In genomic region chr10:75589651-75590050, GRCm38 (mm10) we compare ENCODE assay signal across 8 mouse cellular contexts. TPM values are rescaled to one million over a fixed set of nuclear protein-coding genes. Genes with fewer than 3 reads are reported as not detected.
DNase-seq lines count a peak whose midpoint lies in the region; ATAC-seq and TF ChIP-seq lines count a peak whose summit lies in the region.

No protein-coding gene starts in this region.

- H3K9me3 ChIP-seq in hindbrain, embryonic 15.5 days: no peaks in the 10 kb centered on the region
- H3K9me3 ChIP-seq in liver, embryonic 13.5 days (replicated peaks): no peaks in the 10 kb centered on the region

- ATAC-seq in common myeloid progenitor, adult 5-6 weeks (replicated peaks; ENCODE audit: low read depth, poor library complexity, severe bottlenecking): peak; percentile 29
- ATAC-seq in hindbrain, embryonic 15.5 days (ENCODE audit: low FRiP score, low read depth): no peak
- ATAC-seq in liver, embryonic 13.5 days (ENCODE audit: low read depth): no peak

- WGBS in hindbrain, embryonic 15.5 days: 82% methylated on average over 16 of the region's 16 CpGs
- WGBS in liver, embryonic 13.5 days (ENCODE audit: insufficient replicate concordance): 56% methylated on average over 16 of the region's 16 CpGs
- WGBS in thymus, adult 2 months: 10% methylated on average over 16 of the region's 16 CpGs

- no peak overlapping the region for H3K27ac ChIP-seq in hindbrain, embryonic 15.5 days (replicated peaks)
- H3K27ac ChIP-seq in liver, embryonic 13.5 days: no peak overlapping the region
- peak overlapping the region; percentile 98 for H3K27ac ChIP-seq in thymus, adult 2 months (ENCODE audit: control insufficient read depth, insufficient read depth, low read length)

- no peaks in the 10 kb centered on the region for H3K36me3 ChIP-seq in hindbrain, embryonic 15.5 days
- no peaks in the 10 kb centered on the region for H3K36me3 ChIP-seq in liver, embryonic 13.5 days
- no peaks in the 10 kb centered on the region for H3K36me3 ChIP-seq in thymus, adult 2 months (ENCODE audit: control insufficient read depth, insufficient read depth, low read length)

- H3K27me3 ChIP-seq in hindbrain, embryonic 15.5 days: no peaks in the 10 kb centered on the region
- peaks cover 5% of the 10 kb centered on the region for H3K27me3 ChIP-seq in liver, embryonic 13.5 days
- no peaks in the 10 kb centered on the region for H3K27me3 ChIP-seq in thymus, adult 2 months (ENCODE audit: control insufficient read depth, insufficient read depth, low read length)

- TF ChIP-seq POLR2A in thymus, adult 2 months (IDR thresholded peaks at IDR 0.05; ENCODE audit: control insufficient read depth, extremely low read depth, insufficient read depth, low read length, poor library complexity): no peak

- peak; percentile 21 for DNase-seq in gastrocnemius, adult 18-20 months (ENCODE audit: low spot score)
- no peak for DNase-seq in gastrocnemius, postnatal 4 days (ENCODE audit: low spot score in 2 of 2)
- DNase-seq in liver, embryonic 13.5 days: no peak
- peak; percentile 33 for DNase-seq in thymus, adult 2 months
- DNase-seq in embryo, embryonic 9.5 days (ENCODE audit: extremely low spot score): no peak
- no peak for DNase-seq in urinary bladder, adult 18-20 months (ENCODE audit: low spot score in 2 of 2)

- peaks cover 17% of the 10 kb centered on the region for H3K4me1 ChIP-seq in hindbrain, embryonic 15.5 days (replicated peaks)
- peaks cover 22% of the 10 kb centered on the region; the same call in 1 of the 2 replicates for H3K4me1 ChIP-seq in liver, embryonic 13.5 days (replicated peaks)
- peaks cover 41% of the 10 kb centered on the region for H3K4me1 ChIP-seq in thymus, adult 2 months (replicated peaks; ENCODE audit: control insufficient read depth, insufficient read depth, low read length)

- 0 out of 2 replicates have a peak overlapping the region, but pooled peaks have one; percentile 7 for H3K4me2 ChIP-seq in hindbrain, embryonic 15.5 days
- 0 out of 2 replicates have a peak overlapping the region, but pooled peaks have one; percentile 1 for H3K4me2 ChIP-seq in liver, embryonic 13.5 days

- no peak for TF ChIP-seq CTCF in thymus, adult 2 months (IDR thresholded peaks at IDR 0.05; ENCODE audit: borderline replicate concordance, control insufficient read depth, extremely low read depth, insufficient read depth, low read length, poor library complexity)

- H3K9ac ChIP-seq in hindbrain, embryonic 15.5 days: no peak overlapping the region
- H3K9ac ChIP-seq in liver, embryonic 13.5 days: no peak overlapping the region

- no peak overlapping the region for H3K4me3 ChIP-seq in hindbrain, embryonic 15.5 days
- no peak overlapping the region for H3K4me3 ChIP-seq in liver, embryonic 13.5 days (replicated peaks)
- H3K4me3 ChIP-seq in thymus, adult 2 months (ENCODE audit: control insufficient read depth, insufficient read depth, low read length): peak overlapping the region; percentile 22

RNA-seq across cellular contexts. Expression of gene Ggt5, which starts 0.5 kb away (rescaled TPM):
- 1 to 10 TPM; 2.4 to 2.8 TPM for total RNA-seq in gastrocnemius, adult 18-20 months (2021)
- 10 to 100 TPM; 10.8 to 13.1 TPM for total RNA-seq in gastrocnemius, postnatal 4 days (2021)
- total RNA-seq in common myeloid progenitor, adult 5-6 weeks (2017): 4.6 and 7.8 TPM in 2 replicates
- polyA plus RNA-seq in hindbrain, embryonic 15.5 days (2015; fragmentation: Nextera tagmentation; extraction: Ambion mirVana): 2.8 and 4.5 TPM in 2 replicates
- 0.52 and 0.59 TPM in 2 replicates for polyA plus RNA-seq in liver, embryonic 13.5 days (2015; fragmentation: Nextera tagmentation; extraction: Ambion mirVana)
- 49.5 and 73.6 TPM in 2 replicates for polyA plus RNA-seq in thymus, adult 2 months (2012; rRNA removed)

RNA-seq across cellular contexts. Expression of gene Ggt1, which starts 28.2 kb away (rescaled TPM):
- under 1 TPM in 1 of 2 experiments, not detected in 1; 0.78 TPM for total RNA-seq in gastrocnemius, adult 18-20 months (2021)
- under 1 TPM; 0.66 to 0.80 TPM for total RNA-seq in gastrocnemius, postnatal 4 days (2021)
- 0.23 TPM in 1 of 2 replicates, not detected in the other for total RNA-seq in common myeloid progenitor, adult 5-6 weeks (2017)
- 1.2 and 1.3 TPM in 2 replicates for polyA plus RNA-seq in hindbrain, embryonic 15.5 days (2015; fragmentation: Nextera tagmentation; extraction: Ambion mirVana)
- polyA plus RNA-seq in liver, embryonic 13.5 days (2015; fragmentation: Nextera tagmentation; extraction: Ambion mirVana): 4.7 and 5.4 TPM in 2 replicates
- 5.6 and 6.9 TPM in 2 replicates for polyA plus RNA-seq in thymus, adult 2 months (2012; rRNA removed)

RNA-seq across cellular contexts. Expression of gene Lrrc75b, which starts 29.5 kb away (rescaled TPM):
- under 1 TPM; 0.11 to 0.12 TPM for total RNA-seq in gastrocnemius, adult 18-20 months (2021)
- 1 to 10 TPM; 2.8 to 3.3 TPM for total RNA-seq in gastrocnemius, postnatal 4 days (2021)
- total RNA-seq in common myeloid progenitor, adult 5-6 weeks (2017): not detected in 2 replicates
- 38.7 and 42.4 TPM in 2 replicates for polyA plus RNA-seq in hindbrain, embryonic 15.5 days (2015; fragmentation: Nextera tagmentation; extraction: Ambion mirVana)
- polyA plus RNA-seq in liver, embryonic 13.5 days (2015; fragmentation: Nextera tagmentation; extraction: Ambion mirVana): 0.05 and 0.07 TPM in 2 replicates
- 1.8 and 2.2 TPM in 2 replicates for polyA plus RNA-seq in thymus, adult 2 months (2012; rRNA removed)

RNA-seq across cellular contexts. Expression of gene Susd2, which starts 54.2 kb away (rescaled TPM):
- total RNA-seq in gastrocnemius, adult 18-20 months (2021): 1 to 10 TPM; 1.8 to 2.3 TPM
- 1 to 10 TPM; 4.4 to 5.0 TPM for total RNA-seq in gastrocnemius, postnatal 4 days (2021)
- total RNA-seq in common myeloid progenitor, adult 5-6 weeks (2017): 0.59 TPM in 1 of 2 replicates, not detected in the other
- polyA plus RNA-seq in hindbrain, embryonic 15.5 days (2015; fragmentation: Nextera tagmentation; extraction: Ambion mirVana): 7.9 and 8.1 TPM in 2 replicates
- 1.0 and 1.4 TPM in 2 replicates for polyA plus RNA-seq in liver, embryonic 13.5 days (2015; fragmentation: Nextera tagmentation; extraction: Ambion mirVana)
- 11.1 and 11.2 TPM in 2 replicates for polyA plus RNA-seq in thymus, adult 2 months (2012; rRNA removed)

Comparison
In these comparisons a context has a peak if more than half of its experiments do, and no peak if none do; other contexts are left out.
1. DNase-seq: peak in gastrocnemius, adult 18-20 months (single experiment) and thymus, adult 2 months (single experiment); none in gastrocnemius, postnatal 4 days (0 of 2), liver, embryonic 13.5 days (single experiment), embryo, embryonic 9.5 days (single experiment) and urinary bladder, adult 18-20 months (0 of 2).